Mouse (Mus musculus) adrenal gland, postnatal 10 days (tissue): ENCODE results near the gene Cdca8. TPM values are rescaled to one million over a fixed set of nuclear protein-coding genes. Genes with fewer than 3 reads are reported as not detected.

ENCODE experiments used
- DNase-seq: peaks from one replicate; pipeline ENCODE4 v3.0.0; 2021; ENCODE audit warnings: mixed read lengths
- total RNA-seq, 2 experiments: library from RNA; stranded (reverse); gene quantifications; 2 replicates each; pipeline ENCODE4 v1.2.3; 2021

Gene Cdca8
- total RNA-seq, 2 experiments from 2014 or later, result 18.6 to 19.2 TPM

DNA sequence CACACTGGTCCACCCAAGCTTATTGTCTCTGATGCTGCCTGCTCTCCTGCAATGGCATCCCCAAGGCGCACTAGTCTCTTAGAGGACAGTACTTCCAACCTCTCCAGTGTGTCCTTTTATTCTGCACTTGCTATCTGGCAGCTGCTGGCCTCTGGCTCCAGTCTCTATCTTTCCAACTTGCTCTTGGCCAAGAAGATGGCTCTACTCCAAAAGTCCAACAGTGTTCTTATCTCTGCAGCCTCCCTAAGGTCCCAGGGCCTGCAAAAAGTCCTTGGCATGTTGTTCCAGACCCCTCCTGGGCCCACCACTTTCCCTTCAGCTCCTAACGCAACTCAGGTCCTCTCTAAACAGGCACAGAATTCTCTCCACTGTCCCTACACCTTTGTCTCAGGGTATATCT lies 18.2 kb upstream of the Cdca8 start:
- no peak for DNase-seq

DNA sequence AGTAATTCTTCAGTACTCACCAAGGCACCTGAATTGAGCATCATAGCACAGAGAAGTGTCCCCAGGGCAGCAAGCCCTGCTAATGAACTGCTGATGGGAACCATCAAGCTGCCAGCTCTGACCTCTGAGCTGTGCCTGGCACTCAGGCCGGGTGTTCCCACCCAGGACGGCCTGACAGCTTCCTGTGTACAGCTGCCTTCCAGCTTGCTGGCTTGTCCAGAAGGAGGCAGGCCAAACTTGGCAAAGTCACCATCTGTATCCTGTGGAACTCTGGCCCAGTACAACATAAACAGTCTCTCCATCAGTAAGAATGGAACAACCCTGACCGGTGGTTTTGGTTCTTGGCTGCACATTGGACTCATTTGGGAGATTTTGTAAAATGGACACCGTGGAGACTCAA lies 14.4 kb upstream of the Cdca8 start:
- no peak for DNase-seq

DNA sequence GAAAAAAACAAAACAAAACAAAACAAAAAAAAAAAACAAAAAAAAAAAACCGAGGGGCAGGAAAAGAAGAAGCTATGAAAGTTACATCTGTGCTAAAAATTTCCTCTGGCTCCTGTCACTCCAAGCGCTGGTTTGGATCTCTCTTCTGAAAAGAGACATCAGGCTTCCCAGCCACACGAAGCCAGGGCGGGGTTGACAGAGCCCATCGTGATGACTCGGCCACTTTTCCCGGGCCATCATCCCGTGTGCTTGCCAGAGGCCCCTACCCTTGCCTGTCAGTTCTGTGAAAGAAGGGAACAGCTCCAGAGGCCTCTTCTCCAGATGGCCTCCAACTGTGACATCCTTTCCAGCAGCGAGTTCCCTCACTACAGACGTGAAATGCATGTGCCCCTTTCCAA lies 11.9 kb upstream of the Cdca8 start:
- no peak for DNase-seq

DNA sequence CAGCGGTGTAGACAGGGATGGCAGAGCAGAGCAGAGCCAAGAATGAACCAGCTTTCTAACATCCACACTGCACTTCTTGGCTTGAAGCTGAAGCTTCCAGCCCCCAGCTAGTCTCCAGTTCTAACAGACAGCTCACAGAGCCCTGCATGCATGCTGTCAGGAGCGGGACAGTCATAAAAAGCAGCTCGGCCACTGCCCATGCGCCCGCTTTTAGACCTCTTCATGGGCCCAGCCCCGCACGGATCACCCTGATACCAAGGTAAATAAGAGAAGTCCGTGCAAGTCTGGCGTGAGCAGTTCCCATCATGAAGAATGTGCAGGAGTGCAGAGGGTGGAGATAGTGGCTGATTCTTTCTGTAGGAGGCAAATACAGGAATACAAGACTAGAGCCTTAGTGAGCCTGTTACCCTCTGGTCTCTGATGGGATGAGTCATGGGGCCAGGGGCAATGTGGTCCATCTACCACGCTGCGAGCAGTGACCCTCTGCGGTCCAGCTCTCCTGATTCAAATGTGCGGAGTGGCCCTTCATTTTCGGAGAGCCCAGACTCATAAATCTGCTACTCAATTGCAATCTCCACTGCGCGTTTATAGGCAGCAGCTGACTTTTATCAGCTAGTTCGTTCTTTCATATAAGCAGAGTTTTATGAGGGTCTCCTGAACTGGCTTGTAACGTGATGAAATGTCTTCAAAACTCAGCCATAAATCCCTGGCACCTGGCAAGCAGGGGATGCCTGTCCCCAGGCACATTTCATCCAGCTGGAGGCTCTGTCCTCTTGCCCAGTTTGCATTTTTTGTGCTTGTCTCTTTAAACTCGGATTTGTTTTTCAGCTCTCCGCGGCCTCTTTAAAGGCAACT lies 11.3 kb upstream of the Cdca8 start:
- no peak for DNase-seq

DNA sequence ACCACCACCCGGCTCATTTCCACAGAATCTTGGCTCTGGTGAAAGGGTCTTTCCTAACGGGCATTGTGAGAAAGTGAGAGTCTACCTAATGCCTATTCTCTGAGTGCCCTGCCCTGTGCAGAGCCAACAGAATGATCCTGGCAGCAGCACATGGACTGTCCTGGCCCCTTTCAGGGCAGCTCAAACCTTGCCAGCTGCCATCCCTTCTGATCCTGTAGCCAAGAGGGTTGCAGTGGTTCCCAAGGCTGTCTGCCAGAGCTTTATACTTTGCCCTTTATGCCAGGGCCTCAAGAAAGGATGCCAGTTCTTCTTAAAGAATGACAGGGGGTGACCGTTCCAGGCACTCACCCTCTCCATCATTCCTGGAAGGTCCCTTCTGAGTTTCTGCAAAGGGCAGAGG lies 10.4 kb upstream of the Cdca8 start:
- DNase-seq, result peak; percentile 43

DNA sequence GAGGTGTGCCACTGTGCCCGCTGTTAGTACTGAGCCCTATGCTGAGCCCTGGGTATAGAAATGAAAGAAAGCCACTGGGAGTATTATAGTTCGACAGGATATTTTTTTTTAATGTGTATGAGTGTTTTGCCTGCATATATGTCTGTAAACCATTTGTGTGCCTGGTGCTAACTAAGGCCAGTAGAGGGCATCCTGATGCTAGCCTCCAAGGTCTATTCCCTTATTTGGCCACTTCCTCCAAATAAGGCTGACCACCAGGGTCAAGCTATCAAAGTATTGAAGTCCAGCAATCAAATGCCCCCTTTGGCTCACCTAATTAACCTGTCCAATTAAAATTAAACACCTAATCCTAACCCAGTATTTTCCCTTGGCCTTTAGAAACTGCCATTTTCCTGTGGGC lies 5.8 kb upstream of the Cdca8 start:
- no peak for DNase-seq

DNA sequence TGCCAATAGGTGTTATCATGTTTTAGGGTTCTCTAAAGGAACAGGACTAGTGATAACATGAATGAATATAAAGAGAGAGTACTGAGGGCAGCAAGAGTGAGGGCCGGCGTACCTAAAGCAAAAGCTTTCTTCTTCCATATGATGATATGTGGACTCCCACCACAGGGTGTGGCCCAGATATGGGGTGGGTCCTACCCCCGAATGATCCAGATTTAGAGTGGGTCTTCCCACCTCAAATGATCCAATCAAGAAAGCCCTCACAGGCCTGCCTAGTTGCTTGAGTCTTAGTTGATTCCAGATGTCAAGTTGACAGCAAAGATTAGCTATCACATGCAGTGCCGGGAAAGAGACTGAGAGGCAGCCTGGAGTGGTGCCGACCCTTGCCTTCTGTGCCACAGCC lies 4.7 kb upstream of the Cdca8 start:
- no peak for DNase-seq

DNA sequence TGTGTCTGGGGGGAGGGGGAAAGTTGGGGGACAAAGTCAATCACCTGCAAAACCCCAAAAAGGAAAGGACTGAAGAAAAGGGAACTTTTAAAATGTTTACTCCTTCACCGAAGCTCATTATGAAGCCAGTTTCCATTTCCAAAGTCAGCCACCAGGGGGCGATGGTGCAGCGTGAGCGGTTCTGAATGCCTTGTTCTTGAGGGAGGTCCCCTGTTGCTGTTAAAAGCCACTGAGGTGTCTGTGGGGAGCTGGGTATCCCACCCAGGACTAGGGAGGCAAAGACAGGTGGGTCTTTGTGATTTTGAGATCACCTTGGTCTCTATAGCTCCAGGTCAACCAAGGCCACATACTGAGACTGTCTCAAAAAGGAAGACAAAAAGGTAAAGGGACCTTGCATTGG lies 3.9 kb upstream of the Cdca8 start:
- peak; percentile 90 for DNase-seq

DNA sequence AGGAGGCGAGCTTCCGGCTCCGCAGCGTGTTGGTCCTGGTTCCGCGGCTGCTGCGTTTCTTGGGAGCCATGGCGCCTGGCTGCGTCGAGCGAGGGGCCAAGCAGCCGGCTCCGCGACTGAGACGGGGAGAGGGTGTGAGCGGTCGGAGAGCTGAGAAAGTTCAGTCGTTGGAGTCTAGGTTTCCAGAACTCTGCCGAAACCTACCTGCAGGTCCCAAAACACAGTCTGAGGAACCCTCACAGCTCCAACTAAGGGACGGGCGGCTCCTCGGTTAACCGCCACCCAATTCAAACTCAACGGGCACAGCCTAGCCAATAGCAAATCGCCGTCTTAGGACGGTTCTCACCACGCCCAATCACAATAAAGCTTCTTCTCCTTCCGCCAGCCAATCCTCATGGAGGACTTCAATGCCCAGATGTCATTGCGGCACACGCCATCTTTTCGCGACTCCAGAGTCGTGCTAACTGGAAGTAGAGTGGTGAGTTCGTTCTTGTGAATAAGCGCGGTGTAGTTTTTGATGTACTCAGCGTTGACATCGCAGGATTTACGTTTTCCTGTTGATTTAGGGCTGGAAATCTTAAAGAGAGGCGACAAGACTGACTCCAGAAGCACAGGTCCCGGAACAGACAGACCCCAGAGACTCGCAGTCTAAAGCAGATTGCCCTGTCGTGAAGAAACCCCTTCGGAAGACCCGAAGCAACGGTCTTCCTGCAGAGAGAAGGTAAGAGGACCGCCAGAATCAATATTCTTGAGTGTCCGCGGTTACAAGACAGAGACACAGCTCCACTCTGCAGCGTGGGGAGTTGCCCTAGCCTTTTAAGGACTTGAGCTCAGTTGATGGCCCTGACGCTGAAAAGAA lies 2.3 kb downstream of the Cdca8 start, which contains the start of gene 9930104L06Rik:
Gene 9930104L06Rik (plus strand): TSS at position 436 of the 859 bp plus-strand sequence.
- DNase-seq, result peak; percentile 95

DNA sequence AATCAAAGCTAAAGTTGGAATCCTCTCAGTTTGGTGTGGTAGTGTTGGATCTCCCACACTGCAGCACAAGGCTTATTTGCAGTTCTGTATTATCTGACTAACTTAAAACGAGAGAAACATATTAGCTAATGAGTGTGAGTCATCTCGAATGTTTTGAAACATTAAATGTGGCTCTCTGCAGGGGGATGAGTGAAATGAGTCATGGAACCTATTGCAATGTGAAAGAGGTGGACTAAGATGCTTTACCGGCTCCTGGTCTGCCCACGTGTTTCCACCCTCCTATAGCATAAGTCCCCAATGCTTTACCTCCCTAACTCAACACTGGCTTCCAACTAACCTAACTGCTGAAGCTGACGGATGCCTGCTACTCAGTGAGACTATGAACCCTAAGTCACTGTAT lies 11.0 kb downstream of the Cdca8 start:
- no peak for DNase-seq

DNA sequence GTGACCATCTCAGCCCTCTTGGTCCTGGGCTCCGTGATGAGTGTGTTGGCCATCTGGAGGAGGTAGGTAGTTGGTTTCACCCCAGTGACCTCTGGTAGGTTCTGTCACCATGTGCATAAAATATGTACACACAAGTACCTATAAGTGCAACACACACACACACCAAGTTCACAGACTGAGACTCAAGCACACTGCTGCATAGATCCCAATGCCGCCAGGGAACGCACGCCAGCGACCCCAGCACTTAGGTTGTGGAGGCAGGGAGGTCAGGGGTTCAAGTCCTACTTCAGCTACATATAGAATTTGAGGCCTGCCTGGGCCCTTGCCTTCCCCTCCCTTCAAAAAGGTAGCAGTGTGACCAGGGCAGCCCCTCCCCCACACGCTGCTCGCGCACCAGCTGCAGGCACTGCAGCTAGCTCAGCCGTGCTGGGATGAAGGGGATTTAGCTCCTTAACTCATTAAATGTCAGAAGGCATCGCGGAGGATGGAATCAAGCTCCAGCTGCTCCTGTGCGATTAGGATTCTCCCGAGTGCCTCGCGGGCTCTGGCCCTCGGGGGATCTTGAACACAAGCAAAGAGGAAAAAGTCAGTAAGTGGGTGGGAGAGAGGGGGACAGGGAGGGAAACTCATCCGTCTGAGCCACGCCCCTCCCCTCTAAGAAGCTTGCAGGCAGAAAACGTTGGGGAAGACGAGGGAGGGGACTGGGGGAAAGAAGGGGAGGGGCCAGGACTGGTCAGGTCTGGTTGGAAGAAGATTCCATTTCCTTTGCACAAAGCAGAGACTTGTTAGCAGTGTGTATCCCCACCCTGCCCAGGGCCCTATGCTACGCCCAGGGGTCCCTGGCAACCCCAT lies 32.9 kb downstream of the Cdca8 start:
- DNase-seq, result peak; percentile 27

DNA sequence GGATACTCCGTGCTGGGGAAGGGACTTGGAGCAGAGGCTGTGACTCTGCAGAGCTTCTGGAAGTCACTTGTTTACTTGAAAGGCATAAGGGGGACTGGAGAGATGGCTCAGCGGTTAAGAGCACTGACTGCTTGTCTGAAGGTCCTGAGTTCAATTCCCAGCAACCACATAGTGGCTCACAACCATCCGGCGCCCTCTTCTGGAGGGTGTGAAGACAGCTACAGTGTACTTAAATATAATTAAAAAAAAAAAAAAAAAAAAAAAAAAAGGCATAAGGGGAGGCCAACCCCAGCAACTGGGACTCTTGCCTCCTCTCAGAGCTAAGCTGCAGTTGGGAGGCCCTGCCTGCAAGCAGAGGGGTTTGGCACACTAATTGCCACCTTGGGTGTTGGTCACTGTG lies 33.7 kb downstream of the Cdca8 start:
- no peak for DNase-seq

DNA sequence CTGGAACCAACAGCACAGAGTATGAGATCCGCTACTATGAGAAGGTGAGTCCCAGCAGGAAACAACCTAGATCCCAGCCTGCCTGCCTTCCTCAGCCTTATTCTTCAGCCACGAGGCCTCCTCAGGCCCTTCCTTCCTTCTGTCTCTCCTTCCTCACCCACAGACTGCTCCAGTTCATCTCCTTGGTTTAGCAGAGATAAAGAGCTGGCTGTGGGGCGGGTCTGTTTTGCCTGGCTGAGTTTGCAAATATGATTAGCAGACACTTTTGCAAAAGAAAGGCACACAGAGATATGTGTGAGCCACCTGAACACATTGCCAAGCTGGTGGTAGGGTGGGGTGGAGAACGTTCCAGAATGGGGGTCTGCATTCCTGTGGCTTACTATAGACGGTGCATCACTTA lies 39.2 kb downstream of the Cdca8 start:
- DNase-seq, result no peak

DNA sequence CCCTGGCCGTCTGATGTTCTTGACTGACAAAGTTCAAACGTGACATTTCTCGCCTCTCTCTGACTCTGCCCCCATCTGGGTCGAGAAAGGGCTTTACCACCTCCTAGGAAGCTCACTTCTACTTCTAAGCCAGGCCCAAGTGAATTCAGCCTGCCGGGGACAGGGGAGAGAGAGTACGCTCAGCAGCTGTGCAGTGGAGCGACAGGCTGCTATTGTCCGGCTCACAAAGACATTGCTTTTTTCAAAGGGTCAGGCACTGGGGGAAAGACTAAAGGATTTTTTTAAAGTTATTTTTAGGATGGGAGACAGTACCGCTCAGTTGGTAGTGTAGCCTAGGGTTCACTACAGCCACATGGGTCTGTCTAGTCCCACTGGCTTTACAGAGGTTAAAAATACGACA lies 40.7 kb downstream of the Cdca8 start:
- no peak for DNase-seq

DNA sequence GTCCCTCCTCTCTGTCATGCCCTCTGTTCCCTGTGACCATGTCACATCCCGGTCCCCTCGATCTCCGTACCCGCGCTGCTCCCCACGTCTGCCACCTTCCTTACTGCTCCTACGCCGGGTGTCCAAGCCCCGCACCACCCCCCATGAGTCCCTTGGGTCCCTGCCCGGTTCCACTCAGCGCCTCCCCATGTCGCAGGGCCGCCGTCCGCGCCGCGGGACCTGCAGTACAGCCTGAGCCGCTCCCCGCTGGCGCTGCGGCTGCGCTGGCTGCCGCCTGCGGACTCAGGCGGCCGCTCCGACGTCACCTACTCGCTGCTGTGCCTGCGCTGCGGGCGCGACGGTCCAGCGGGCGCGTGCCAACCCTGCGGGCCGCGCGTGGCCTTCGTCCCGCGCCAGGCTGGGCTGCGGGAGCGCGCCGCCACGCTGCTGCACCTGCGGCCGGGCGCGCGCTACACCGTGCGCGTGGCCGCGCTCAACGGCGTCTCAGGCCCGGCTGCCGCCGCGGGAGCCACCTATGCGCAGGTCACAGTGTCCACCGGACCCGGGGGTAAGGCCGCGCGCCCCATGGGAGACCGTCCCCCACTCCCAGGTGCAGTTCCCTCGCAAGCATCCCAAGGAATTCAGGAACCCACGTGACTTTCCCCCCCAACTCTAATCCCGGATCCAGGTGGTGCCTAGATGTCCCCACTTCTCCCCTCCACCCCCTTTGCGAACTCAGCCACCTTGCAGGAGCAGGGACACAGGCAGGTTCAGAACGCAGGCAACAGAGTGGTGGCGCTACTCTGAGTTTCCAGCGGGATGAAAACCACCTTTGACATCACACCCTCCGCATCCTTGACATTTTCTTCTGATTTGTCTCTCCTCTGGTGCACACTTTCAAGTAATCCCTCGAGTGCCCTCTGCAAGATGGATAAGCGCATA lies 44.3 kb downstream of the Cdca8 start:
- DNase-seq, result peak; percentile 26

DNA sequence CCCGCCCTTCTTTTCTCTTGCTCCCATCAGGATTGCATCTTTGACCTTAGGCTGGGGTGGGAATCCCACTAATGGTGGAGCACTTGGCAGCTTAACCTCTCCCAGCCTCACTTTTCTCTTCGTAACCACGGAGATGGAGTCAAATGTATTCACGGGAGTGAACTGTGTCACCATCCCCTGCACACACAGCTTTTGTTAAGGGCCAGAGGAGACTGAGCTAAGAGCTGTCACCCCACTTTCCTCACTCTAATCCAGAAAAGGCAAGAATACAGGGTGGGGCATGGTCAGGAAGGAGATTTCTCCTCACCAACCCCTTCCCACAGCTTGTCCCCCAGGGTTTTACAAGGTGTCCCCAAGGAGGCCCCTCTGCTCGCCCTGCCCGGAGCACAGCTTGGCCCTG lies 45.3 kb downstream of the Cdca8 start:
- no peak for DNase-seq

DNA sequence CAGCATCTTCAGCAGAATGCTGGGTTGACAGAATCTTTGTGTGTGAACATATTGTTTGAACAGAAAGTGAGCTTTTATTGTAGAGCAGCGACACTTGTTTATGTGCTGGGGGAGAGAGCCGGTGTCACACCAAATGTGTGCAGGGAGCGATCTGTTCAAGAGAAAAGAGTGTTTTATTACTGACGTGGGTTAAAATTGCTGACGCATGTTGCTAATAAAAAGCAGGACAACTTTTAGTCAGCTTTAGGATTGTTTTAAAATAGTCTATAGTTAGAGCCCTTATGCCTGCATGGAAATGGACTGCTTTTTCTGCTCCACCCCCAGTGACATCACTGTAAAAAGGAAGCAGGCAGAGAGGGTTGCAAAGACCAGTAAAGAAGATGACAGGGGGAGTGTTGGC lies 48.3 kb downstream of the Cdca8 start:
- DNase-seq, result no peak

DNA sequence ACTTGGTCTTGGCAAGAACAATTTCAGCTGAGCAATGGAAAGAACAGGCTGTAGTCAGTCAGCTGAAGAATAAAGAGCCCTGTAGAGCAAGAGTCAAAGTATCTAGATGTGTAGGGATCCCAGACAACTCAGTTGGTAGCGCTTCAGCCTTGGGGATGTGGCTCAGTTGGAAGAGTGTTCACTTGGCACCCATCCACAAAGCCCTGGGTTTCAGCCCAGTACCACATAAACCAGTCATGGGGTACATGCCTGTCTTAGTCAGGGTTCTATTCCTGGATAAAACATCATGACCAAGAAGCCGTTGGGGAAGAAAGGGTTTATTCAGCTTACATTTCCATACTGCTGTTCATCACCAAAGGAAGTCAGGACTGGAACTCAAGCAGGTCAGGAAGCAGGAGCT lies 49.2 kb downstream of the Cdca8 start:
- DNase-seq, result no peak

DNA sequence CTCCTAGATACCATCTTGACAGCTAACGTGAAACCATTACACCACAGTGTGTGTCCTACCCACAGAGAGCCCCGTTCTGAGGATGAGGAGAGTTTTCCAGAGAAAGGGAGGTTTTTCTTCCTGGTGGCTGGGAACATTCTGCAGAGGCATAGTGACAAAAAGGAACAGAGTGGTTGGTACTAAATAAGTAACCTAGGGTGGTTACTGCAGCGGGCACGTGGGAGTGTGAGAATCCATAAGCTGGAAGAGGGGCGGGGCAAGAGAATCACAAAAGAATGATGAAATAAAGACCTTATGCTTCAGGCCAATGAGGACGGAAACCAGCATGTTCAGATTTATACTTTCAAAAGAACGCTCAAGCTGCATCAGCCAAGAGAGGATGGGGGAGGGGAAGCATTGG lies 50.4 kb downstream of the Cdca8 start:
- no peak for DNase-seq

DNA sequence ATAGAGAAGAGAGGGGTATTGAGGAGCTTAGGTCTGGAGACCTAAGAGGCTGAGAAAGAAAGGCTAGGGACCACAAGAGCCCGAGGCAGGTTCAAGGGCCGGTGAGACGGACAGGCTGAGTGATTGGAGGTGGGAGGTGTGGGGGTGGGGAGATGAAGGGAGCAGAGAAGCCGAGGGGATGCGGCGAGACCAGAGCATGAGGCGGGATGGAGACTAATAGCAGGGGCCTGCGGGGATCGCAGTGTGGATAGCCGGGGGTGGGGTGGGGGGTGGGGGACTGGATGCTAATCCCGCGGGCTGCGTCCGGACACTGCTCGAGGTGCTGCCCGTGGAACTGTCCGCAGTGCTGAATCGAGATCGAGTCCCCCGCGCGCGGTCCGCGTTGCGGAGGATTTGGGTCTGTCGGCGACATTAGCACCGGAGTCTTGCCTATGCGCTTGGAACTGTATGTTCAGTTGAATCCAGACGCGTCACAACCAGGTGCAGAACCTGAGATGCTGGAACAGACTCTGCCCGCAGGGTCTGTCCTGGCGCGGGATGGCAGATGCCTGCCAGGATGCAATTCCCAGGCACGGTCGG lies 56.9 kb downstream of the Cdca8 start:
- peak; percentile 82 for DNase-seq

DNA sequence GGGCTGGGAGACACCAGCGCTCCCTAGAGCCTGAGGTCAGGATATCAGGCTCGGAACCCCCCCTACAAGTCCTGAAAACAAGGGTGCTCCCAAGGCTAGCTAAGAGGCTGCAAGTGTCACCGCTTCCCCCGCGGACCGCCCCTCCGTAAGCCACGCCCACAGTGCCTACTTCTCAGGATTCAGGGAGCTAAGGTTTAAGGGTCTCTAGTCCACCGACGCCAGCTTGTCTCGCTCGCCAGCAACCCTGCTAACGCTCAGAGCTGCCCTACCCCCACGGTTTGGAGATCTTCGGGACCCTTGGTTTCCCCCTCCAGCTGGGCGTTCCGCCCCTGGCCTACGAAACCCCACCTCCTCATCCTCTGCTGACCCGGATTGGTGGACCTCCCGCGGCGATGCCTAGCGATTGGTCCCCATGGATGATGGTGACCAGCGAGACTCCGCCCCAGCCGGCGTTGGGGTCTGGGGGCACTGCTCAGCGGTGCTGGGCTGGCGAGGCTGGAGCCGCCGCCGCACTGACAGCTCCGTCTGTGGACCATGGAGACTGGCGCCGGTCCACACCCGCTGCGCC lies 57.7 kb downstream of the Cdca8 start:
- DNase-seq, result peak; percentile 47
